ENCODE assay signal across 17 mouse cellular contexts in the genomic region with DNA sequence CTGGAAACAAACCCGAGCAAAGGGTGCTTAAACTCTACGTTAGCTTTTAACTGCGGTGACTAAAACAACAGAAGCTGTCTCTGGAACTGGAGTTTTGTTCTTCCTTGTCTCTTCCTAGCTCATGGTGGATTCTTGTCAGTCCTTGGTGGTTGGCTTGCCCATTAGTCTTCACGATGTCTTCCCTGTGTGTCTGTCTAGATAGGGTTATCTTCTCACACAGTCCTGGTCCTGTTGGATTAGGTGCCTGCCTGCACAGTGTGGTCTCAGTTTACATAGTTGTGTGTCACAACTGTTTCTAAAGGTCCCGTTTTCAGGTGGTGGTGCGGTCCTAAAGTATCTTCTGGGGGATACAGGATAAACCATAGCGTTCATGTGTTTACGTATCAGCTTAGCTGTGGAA.
"Had no signal": no experiment of that assay in that cellular context is flagged by ENCODE, and none has a peak within 500 bp of the region (broad histone marks: within the 10 kb centered on the region; RNA-seq: fewer than 3 reads in every experiment).

No protein-coding gene starts in this region.

- DNase-seq: kidney, adult 2 months; kidney, postnatal 36 days; lung, adult 2 months; lung, postnatal 14 days; lung, postnatal 4 days; retina, postnatal 1 day; right cerebral cortex, postnatal 25 days; spleen, adult 18-20 months; thymus, postnatal 25 days had no signal

- H3K4me3 ChIP-seq: liver, embryonic 15.5 days; midbrain, embryonic 12.5 days; myocyte; neural tube, embryonic 13.5 days; stomach, embryonic 15.5 days had no signal

- H3K4me1 ChIP-seq: midbrain, embryonic 12.5 days; neural tube, embryonic 13.5 days; stomach, embryonic 15.5 days had no signal

- H3K9ac ChIP-seq: liver, embryonic 15.5 days; midbrain, embryonic 12.5 days; neural tube, embryonic 13.5 days; stomach, embryonic 15.5 days had no signal

- H3K27me3 ChIP-seq: liver, embryonic 15.5 days; midbrain, embryonic 12.5 days; neural tube, embryonic 13.5 days; stomach, embryonic 15.5 days had no signal

- H3K27ac ChIP-seq: kidney, postnatal 0 days; liver, embryonic 15.5 days; midbrain, embryonic 12.5 days; neural tube, embryonic 13.5 days; stomach, embryonic 15.5 days had no signal

- H3K4me2 ChIP-seq: liver, embryonic 15.5 days; midbrain, embryonic 12.5 days; neural tube, embryonic 13.5 days; stomach, embryonic 15.5 days had no signal

- ATAC-seq: intestine, postnatal 0 days; midbrain, embryonic 16.5 days had no signal

- H3K9me3 ChIP-seq: liver, embryonic 15.5 days; midbrain, embryonic 12.5 days; neural tube, embryonic 13.5 days; stomach, embryonic 15.5 days had no signal
